Mouse (Mus musculus): ENCODE data around the gene Acsl5. TPM values are rescaled to one million over a fixed set of nuclear protein-coding genes. Genes with fewer than 3 reads are reported as not detected.
A peak's percentile ranks its signal among the peaks of the same experiment; 100 is the strongest.

Gene Acsl5
- total RNA-seq, 2 experiments from 2014 or later = 11.8 to 12.0 TPM

GRCm38 (mm10) chr19:55319036-55319435, 67.3 kb downstream of the Acsl5 start:
- intact Hi-C loops (cut with DNase I) = loop anchor here (10.0 kb wide), 1 partner anchor 244 kb away; no protein-coding TSS in a partner anchor
- DNase-seq = no peak

DNA sequence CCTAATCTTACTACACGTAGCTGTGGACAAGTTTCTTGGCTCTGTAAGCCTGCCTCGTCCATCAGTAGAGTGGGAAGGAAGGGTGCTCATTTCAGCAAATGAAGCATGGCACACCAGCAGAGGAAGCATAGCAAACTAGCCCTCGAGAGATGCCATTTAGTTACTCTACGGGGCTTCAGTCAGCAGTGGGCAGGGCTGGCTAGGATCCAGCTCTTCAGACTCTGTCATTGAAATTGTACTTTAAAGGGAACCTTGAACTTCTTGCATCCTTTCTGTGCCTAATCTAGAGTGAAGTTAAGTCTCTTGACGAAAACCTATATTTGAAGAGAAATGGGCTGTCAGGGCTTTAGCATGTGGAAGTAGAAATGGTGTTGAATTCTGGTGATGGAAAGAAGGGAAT, 67.8 kb downstream of the Acsl5 start:
- DNase-seq = no peak
- intact Hi-C loops (cut with DNase I) = loop anchor here (10.0 kb wide), 1 partner anchor 245 kb away; no protein-coding TSS in a partner anchor

DNA sequence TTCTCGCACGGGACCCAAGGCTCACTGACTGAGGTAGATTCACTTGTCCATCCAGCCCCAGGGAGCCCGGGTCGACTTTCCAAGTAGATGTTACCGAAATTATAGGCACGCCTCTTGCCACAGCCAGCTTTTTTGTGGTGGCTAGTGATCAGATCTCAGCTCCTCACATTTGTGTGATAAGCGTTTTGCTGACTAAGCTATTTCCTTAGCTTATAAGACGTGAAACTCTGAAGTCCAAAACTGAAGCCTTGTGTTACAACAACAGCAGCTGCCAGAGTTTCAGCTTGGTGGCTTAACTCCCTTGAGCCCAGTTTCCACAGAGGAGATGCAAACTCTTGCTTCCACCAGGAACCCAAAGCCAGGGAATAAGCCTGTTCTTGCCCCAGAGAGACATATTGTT, 70.9 kb downstream of the Acsl5 start:
- DNase-seq = no peak
- intact Hi-C loops (cut with DNase I) = no loop called here

GRCm38 (mm10) chr19:55327510-55327909, 75.8 kb downstream of the Acsl5 start:
- intact Hi-C loops (cut with DNase I) = no loop called here
- no peak for DNase-seq

- intact Hi-C loops (cut with DNase I) = loop anchor here (1.0 to 10.0 kb wide), 2 partner anchors 113 to 543 kb away; no protein-coding TSS in a partner anchor
- DNase-seq = no peak
These were observed 80.0 kb downstream of the Acsl5 start for GRCm38 (mm10) chr19:55331776-55332175.

- DNase-seq = peak; percentile 61 to 69
- intact Hi-C loops (cut with DNase I) = loop anchor here (1.0 to 10.0 kb wide), 2 partner anchors 114 to 542 kb away; no protein-coding TSS in a partner anchor
These were observed 81.0 kb downstream of the Acsl5 start for GRCm38 (mm10) chr19:55332641-55333268.

- intact Hi-C loops (cut with DNase I) = loop anchor here (1.0 to 10.0 kb wide), 4 partner anchors 539 to 919 kb away; no protein-coding TSS in a partner anchor
- no peak for DNase-seq
These were observed 84.1 kb downstream of the Acsl5 start for GRCm38 (mm10) chr19:55335881-55336280.

DNA sequence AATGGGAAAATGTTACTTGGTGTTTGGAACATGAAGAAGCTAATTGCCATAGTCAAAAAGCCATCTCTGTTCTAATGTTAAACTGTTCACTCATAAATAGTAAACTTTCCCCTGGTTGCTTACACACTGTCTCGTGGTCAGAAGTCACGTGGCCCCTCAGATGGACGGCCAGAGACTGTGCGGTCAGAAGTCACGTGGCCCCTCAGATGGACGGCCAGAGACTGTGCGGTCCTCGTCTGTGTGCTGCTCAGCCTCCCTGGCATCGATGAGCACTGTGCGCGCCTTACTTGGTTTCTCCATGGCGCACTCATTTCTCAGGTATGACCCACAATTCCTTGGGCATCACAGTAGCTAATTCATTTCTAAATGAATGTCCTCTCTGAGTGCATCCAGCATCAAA, 84.7 kb downstream of the Acsl5 start:
- intact Hi-C loops (cut with DNase I) = loop anchor here (1.0 to 10.0 kb wide), 3 partner anchors 538 to 918 kb away; no protein-coding TSS in a partner anchor
- DNase-seq = no peak

DNA sequence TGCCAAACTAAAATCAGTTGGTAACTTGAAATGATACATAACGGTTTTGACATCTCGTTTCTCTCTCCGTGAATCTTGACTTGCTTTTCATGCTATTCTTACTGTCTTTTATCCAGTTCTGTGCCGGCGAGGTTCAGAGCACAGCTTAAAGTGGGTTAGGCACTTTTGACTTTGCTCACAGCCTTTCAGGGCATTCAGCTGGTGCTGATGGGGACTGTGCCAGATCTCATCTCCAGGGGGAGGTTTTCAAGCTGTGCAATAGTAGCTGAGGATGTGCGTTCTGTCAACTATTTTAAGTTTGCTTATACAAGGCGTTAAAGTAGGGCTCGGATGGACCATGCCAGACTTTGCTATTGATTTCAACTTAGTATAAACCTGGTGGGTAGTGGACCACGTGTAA, 85.3 kb downstream of the Acsl5 start:
- intact Hi-C loops (cut with DNase I) = loop anchor here (2.0 to 10.0 kb wide), 2 partner anchors 538 to 918 kb away; no protein-coding TSS in a partner anchor
- DNase-seq = no peak

DNA sequence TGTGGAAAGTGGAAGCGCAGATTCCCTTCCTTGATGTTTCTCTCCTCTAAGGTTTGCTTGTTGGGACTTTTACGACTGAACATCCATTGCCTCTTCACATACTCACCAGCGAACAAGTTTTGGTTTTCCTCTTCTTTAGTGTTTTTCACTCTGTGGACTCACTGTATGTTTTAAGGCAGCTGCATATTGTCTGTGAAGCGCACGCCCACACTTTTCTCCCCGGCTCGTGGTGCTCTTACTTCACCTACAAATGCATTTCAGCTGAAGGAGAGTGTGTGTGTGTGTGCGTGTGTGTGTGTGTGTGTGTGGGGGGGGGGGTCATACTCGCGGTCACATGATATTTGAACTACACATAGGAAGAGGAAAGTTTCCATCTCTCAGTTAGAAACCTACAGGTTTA, 85.9 kb downstream of the Acsl5 start:
- intact Hi-C loops (cut with DNase I) = loop anchor here (2.0 to 10.0 kb wide), 2 partner anchors 537 to 917 kb away; no protein-coding TSS in a partner anchor
- no peak for DNase-seq

GRCm38 (mm10) chr19:55340521-55340920, 88.8 kb downstream of the Acsl5 start:
- intact Hi-C loops (cut with DNase I) = no loop called here
- no peak for DNase-seq

DNA sequence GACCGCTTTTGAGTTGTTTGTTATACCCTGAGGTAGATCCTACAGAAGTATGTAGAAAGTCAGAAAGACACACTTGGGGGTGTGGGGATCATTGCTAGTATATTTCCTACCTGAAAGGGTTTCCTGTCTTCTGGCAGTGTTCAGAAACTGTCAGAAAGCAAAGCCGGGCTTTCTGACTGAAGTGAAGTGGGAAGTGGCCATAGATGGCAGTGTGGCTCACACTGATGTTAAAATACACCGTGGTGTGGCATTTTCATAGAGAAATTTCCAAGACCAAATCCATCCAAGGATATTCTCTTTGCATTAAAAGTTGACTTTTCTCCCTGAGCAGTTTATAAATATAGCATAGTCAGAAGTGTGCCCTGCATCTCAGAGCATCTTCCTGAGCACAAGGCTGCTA, 89.6 kb downstream of the Acsl5 start:
- intact Hi-C loops (cut with DNase I) = no loop called here
- no peak for DNase-seq

DNA sequence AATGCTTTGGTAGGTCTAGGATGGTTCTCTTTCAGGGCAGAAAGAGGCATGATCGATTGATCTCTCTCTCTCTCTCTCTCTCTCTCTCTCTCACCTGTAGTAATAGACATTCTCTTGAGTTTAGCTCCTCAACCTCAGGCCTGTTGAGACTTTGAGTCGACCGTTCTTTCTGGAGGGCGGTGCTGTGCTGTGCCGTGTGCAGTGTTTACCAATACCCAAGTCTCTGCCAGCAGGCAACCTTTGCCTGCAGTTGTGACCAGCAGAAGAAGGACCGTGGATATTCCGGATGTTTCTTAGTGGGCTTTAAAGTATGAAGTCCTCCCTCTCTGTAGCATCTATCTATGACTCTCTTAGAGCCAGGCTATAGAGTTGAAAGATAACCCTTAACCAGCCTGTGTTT, 90.7 kb downstream of the Acsl5 start:
- no peak for DNase-seq
- intact Hi-C loops (cut with DNase I) = no loop called here

- DNase-seq = no peak
- intact Hi-C loops (cut with DNase I) = no loop called here
These were observed 91.5 kb downstream of the Acsl5 start for GRCm38 (mm10) chr19:55343274-55343673.

Other genes starting within 250 kb of the Acsl5 start
- 100 to 1,000 TPM; 210 to 250 TPM for gene Gpam, start 124.7 kb upstream of the Acsl5 start, total RNA-seq (2021)
- gene Tectb, start 71.2 kb upstream of the Acsl5 start, total RNA-seq (2021) = under 1 TPM; 0.19 to 0.33 TPM
- under 1 TPM in 1 of 2 experiments, not detected in 1; 0.08 TPM for gene Gucy2g, start 10.7 kb upstream of the Acsl5 start, total RNA-seq (2021)
- 10 to 100 TPM; 19.3 to 19.9 TPM for gene Zdhhc6, start 64.1 kb downstream of the Acsl5 start, total RNA-seq (2021)
- 10 to 100 TPM; 17.2 to 18.3 TPM for gene Vti1a, start 64.4 kb downstream of the Acsl5 start, total RNA-seq (2021)